Mouse (Mus musculus) frontal cortex, postnatal 10 days (tissue): Measurements from ENCODE around the gene Gm20388.

Experiments used
- DNase-seq, 2 experiments: peaks; one replicate each; pipeline ENCODE4 v3.0.0; 2022; ENCODE audit warnings: low spot score in 2 of 2, mixed read lengths in 1 of 2

The Gm20388 gene

DNA sequence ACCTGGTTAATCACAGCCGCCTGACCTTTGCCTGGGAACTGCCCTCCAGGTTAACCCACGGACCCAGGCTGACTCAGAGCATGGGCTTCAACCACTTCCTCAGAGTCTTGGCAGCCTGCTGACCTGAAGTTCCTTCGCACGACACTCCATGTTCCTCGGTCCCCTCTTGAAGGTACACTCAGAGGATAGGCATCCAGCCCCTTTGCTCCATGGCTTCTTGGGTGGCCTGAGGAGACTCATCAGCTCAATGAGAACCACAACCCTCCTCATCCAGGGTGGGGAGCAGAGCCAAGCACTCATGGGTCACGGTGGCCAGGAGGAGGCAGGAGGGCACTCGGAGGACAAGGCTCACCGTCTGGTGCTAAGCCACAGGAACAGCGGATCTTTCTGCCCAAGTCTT lies 1015.6 kb downstream of the Gm20388 start:
- DNase-seq = no peak

DNA sequence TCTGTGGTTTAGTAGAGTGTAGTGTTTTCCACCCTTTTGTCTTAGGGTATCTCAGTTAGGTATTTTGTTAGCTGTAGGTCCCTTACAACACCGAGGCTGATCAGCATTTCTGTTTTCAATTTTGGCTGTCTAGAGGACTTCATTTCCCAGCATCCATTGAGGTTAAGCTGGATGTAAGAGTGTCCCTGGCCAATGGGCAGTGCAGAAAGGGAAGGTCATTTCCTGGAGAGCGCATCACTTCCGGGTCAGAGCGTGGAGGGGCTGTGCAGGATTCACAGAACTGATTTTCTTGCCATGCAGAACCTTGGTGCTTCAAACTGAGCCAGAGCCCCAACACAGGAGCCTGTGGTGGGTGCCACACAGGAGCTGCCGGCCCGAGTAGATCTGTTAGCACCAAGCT lies 1017.4 kb downstream of the Gm20388 start:
- no peak for DNase-seq

GRCm38 (mm10) chr8:120934596-120934995 lies 1024.0 kb downstream of the Gm20388 start:
- no peak for DNase-seq

- DNase-seq = no peak
Measured at GRCm38 (mm10) chr8:120936685-120937084, 1026.0 kb downstream of the Gm20388 start.

- DNase-seq = no peak
Measured at GRCm38 (mm10) chr8:120937474-120937873, 1026.8 kb downstream of the Gm20388 start.

- DNase-seq = no peak
Measured at GRCm38 (mm10) chr8:120940287-120940686, 1029.6 kb downstream of the Gm20388 start.

DNA sequence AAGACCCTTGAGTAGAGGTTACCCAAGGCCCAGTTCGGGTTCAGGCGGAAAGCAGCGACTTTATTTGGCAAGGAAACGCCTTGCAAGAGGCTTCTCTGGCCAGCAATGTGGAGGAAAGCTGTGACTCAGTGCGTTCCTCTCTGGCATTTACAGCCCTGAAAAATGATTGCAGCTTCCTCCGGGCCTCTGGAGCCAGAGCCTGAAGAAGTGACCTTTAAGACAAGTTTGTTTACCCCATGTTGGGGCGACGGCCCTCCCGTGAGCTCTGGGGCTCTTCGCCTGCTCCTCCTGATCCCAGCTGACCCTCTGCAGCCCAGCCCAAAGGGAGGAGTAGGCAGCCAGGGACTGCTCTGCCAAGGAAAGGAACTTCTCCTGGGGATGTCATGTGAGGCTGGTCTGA lies 1036.6 kb downstream of the Gm20388 start:
- no peak for DNase-seq

GRCm38 (mm10) chr8:120948050-120948595 lies 1037.5 kb downstream of the Gm20388 start:
- DNase-seq = no peak

- DNase-seq = no peak
Measured at GRCm38 (mm10) chr8:120948620-120949491, 1038.2 kb downstream of the Gm20388 start.

- DNase-seq = no peak
Measured at GRCm38 (mm10) chr8:120950674-120951218, 1040.1 kb downstream of the Gm20388 start.

DNA sequence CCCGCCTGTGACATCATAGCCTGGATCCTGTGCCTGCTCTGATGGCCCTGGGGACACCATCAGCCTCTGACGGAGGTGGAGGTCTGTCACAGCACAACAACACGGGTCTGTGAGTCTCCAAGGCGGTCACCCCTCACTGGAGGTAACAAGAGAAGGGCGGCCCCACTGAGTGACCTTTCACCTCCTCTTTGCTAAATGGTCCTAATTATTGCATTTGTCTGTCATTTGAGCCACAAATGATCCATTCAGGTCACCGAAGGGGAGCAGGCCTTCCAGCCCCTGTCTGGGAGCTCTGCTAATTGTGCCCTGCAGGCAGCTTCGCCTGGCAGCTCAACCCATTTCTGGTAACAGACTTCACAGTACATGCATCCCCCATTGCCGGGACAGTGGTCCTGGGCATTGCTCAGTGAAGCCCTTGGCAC lies 1048.8 kb downstream of the Gm20388 start:
- no peak for DNase-seq

DNA sequence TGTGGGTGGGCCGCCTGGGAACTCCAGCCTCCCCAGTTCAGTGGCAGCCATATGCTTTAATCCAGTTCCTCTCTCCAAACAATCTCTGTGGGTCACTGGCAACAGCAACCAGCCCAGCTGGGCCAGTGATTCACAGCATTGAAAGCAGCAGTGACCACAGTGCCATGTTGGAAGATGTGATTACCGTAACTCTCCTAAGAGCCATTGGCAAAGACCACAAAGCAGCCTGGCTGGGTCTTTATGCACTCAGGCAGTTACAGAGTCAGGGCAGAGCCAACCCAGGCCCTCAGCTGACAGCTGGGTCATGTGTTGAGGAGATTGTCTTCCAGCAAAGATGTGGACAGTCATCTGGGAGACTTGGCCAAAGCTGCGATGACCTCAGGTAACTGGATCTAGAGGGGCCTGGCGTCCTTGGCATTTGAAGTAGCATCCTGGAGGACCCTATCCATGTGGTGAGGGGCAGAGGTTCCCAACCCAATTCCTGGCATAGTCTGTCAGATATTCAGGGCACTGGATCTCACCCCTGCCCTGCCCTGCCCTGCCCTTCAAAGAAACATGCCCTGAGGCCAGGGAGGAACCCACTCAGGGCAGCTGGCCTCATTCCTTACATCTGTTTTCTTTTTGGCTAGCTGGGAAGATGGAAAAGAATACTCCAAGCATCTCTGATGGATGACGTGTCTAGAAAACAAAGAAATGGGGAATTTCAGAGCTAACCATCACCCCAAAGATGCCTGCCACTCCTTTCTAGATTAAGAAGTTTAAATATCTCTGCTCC lies 1052.2 kb downstream of the Gm20388 start:
- no peak for DNase-seq

DNA sequence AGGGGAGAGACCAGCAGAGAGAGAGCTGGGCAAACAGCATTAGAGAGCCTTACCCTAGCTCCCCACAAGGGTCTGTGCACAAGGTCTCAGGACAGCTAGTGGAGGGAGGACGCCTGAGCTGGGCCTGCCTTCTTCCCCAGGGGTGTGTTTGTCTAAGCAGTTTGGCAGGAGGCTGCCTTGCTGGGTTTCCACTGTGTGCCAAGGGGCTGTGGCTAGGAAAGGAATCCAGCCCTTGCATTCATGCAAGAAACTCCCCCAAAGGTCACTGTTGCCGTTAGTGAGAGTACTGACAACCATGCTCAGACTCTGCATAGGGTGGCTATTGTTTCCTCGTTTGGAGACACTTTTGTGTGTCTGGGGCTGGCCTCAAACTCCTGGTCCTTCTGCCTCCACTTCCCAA lies 1055.9 kb downstream of the Gm20388 start:
- no peak for DNase-seq

DNA sequence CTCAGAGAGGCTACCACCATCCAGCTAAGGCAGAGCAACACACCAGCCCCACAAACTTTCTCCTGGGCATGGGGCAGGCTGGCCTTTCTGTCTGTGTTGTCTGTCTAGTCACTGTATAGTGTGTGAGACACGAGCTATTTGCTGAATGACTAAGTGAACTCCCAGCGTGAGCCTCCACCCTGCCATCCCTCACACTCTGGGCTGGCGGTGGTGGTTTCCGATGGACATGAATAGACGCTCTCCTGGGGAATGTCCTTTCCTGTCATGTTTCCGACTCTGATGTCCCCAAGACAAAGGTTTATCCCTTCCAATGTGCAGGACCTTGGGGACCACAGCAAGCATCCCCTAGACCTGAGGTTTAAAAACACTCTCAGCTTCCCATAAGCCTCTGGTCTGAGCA lies 1057.7 kb downstream of the Gm20388 start:
- DNase-seq = no peak

DNA sequence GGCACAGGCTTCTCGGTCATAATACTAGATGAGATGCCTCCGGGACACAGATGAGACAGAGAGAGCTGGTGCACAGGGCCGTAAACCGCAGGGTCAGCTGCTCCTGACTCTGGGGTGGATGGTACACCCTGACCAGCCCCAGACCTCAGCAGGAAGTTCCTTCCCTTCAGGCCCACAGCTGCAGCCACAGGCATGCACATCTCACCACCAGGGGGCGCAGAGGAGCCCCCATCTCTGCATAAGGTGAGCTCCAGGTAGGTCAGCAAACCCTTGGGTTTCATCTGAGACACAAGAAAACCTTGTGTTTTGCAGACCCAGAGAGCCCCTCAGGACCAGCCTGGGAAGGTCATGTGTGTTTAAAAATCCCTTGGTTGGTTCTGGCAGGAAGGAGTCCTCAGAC lies 1059.7 kb downstream of the Gm20388 start:
- no peak for DNase-seq

DNA sequence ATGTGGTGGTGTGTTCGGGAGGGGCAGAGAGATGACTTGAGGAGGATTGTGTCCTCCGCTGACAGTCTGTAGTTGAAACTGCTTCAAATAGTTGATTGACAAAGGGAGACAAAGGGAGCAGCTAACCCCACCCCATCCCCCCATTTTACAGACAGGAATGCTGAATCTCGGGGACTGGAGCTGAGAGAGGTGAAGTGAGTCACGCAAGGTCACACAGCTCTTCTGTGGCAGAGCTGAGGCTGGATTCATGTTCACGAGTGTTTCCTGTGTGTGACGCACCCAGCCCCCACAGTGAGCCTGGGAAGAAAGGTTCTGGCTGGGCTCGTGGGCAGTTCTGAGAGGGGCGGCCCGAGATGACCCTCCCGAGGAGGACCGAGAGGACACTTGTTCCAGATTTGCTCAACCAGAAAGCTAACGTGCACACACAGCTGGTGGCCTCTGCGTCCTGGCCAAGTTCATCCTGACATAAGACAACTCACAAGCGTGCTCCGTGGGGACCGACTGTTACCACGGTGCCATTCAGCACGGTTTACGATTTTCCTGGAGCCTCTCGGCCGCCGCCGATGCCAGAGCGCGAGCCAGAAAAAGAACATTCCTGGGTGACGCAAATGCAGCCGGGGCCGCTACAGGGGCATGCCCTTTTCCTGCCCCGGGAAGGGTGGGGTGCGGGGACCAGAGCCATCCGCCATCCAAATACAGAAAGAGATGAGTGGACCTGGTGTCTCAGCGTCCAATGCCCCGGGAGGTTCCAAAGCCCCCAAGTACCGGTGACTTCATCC lies 1061.2 kb downstream of the Gm20388 start:
- DNase-seq = peak in 1 of 2 experiments; percentile 17

DNA sequence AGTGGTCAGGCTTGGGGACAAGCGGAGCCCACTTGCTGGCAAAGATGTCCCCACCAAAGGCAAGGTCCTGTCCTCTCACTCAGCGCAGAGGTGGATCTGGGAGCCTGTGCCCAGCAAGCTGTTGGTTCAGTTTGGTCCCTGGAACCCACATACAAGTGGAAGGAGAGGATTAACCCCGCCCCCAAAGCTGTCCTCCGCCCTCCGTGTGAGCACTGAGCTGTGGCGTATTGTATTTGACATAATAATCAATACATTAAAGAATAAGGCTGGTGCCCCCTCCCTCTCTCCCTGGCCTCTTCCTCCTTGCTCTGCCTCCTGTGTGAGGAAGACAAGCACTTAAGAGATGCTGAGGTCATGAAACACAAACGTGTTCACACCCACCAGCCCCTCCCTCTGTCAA lies 1062.4 kb downstream of the Gm20388 start:
- no peak for DNase-seq

- DNase-seq = no peak
Measured at GRCm38 (mm10) chr8:120977131-120977530, 1066.5 kb downstream of the Gm20388 start.

- no peak for DNase-seq
Measured at GRCm38 (mm10) chr8:120979210-120979609, 1068.6 kb downstream of the Gm20388 start.

- DNase-seq = no peak
Measured at GRCm38 (mm10) chr8:120980948-120981347, 1070.3 kb downstream of the Gm20388 start.

GRCm38 (mm10) chr8:120984888-120985287 lies 1074.2 kb downstream of the Gm20388 start:
- no peak for DNase-seq
